Mouse (Mus musculus): ENCODE measurements around the gene Rtbdn. TPM values are rescaled to one million over a fixed set of nuclear protein-coding genes. Genes with fewer than 3 reads are reported as not detected.

Gene Rtbdn
- polyA plus RNA-seq, 1 experiment: not detected

DNA sequence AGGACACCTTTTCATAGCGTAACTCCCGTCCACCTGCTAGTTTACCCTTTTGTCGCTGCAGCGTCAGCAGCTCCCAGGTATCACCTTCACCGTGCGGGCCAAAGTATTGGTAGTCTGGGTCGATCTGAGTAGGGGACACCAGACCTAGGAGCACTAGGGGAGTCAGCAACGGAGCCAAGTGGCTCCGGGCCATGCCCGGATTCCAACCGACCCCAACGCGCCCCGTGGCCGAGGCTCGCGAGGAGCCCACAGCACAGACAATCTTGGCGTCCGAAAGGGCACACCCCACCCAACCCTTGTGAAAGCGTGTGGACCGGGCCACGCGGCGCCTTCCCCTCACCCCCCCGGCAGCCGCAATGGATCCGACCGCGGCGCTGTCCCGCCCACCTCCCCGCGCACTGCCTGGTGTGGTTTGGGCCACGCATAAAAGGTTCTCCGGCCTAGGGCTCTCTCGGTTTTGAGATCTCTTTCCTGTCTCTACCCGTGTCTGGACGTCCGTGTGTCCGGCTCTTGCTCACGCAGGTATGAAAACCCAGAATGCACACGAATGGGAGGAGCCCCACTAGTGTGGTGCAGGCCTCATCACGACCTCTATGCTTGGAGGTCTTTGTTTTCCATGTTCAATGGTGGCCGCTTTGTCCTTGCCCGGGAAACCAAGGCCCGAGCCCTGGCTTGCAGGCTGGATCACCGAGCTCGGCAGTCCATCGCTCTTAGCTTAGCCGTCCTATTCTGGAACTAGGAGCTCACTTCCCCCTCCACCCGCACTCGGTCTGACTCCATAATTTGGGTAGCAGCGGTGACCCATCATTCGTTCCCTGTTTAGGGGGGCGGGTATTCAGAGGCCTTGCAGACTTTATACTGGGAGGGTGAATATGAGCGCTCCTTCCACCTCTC lies 22.7 kb downstream of the Rtbdn start, which contains the start of the genes Gm49661, Prdx2 and Rnaseh2a:
Gene Gm49661 (minus strand): TSS at position 193 of the 894 bp plus-strand sequence.
Gene Prdx2 (plus strand): TSS at position 347 of the 894 bp plus-strand sequence.
Gene Rnaseh2a (minus strand): TSS at position 527 of the 894 bp plus-strand sequence.
- peaks cover 37% of the 10 kb centered on the region for H3K36me3 ChIP-seq (replicated peaks; ENCODE audit: low read length)
- no peaks in the 10 kb centered on the region for H3K27me3 ChIP-seq (replicated peaks)
- peak within 1 kb of the TSS; percentile 93 for H3K4me3 ChIP-seq (replicated peaks)
- H3K4me1 ChIP-seq: peaks cover 90% of the 10 kb centered on the region
- no peaks in the 10 kb centered on the region for H3K9me3 ChIP-seq
- no peak for TF ChIP-seq GATA1 (IDR thresholded peaks at IDR 0.05; ENCODE audit: borderline replicate concordance, low read length)
- TF ChIP-seq FLI1 (IDR thresholded peaks at IDR 0.05; ENCODE audit: low read length): no peak

DNA sequence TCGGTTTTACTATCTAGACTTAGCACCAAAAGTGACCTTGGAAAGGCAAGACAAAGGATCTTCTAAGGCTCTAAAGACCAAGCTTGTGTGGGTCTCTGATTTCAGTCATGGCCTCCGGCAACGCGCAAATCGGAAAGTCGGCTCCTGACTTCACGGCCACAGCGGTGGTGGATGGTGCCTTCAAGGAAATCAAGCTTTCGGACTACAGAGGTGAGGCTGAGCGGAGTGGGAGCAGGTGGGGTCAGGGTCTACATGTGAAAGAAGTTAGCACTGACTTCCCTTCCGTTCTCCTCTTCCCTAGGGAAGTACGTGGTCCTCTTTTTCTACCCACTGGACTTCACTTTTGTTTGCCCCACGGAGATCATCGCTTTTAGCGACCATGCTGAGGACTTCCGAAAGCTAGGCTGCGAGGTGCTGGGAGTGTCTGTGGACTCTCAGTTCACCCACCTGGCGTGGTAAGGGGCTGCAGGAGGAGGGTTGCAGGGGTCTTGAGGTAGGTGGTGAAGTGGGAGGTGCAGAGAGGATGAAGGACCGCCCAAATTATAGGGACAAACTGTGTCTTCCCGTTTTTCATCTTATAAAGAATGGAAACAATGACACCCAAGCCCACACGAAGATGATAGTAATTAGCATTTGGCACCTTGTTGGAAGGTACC lies 23.5 kb downstream of the Rtbdn start:
- H3K4me3 ChIP-seq (replicated peaks): peak overlapping the region; percentile 93
- TF ChIP-seq FLI1 (IDR thresholded peaks at IDR 0.05; ENCODE audit: low read length) (no peak), GATA1 (IDR thresholded peaks at IDR 0.05; ENCODE audit: borderline replicate concordance, low read length) (no peak)
- H3K4me1 ChIP-seq: peaks cover 90% of the 10 kb centered on the region
- H3K36me3 ChIP-seq (replicated peaks; ENCODE audit: low read length): peaks cover 37% of the 10 kb centered on the region
- no peaks in the 10 kb centered on the region for H3K9me3 ChIP-seq
- H3K27me3 ChIP-seq (replicated peaks): no peaks in the 10 kb centered on the region

DNA sequence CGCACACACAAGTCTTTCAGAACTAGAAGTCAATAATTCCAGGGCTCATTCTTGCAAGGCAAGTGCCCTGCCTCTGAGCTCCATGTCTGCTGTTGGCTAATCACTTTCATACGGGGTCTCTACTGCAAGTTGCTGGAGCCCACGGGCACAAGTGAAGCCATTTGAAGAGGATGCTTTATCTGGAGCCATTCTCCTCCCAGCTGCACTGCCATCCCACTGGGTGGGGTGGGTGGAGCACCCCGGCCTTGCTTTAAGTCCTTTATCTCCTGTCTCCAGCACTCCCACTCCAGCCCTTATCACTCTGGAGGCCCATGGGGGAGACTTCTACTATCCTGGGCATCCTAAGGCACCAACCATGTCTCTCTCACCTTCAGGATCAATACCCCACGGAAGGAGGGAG lies 24.1 kb downstream of the Rtbdn start:
- Histone ChIP-seq H3K36me3 (replicated peaks; ENCODE audit: low read length) (peaks cover 37% of the 10 kb centered on the region), H3K4me3 (replicated peaks) (peak overlapping the region; percentile 93), H3K9me3 (no peaks in the 10 kb centered on the region), H3K4me1 (peaks cover 89% of the 10 kb centered on the region), H3K27me3 (replicated peaks) (no peaks in the 10 kb centered on the region)
- TF ChIP-seq GATA1 (IDR thresholded peaks at IDR 0.05; ENCODE audit: borderline replicate concordance, low read length) (no peak), FLI1 (IDR thresholded peaks at IDR 0.05; ENCODE audit: low read length) (no peak)

DNA sequence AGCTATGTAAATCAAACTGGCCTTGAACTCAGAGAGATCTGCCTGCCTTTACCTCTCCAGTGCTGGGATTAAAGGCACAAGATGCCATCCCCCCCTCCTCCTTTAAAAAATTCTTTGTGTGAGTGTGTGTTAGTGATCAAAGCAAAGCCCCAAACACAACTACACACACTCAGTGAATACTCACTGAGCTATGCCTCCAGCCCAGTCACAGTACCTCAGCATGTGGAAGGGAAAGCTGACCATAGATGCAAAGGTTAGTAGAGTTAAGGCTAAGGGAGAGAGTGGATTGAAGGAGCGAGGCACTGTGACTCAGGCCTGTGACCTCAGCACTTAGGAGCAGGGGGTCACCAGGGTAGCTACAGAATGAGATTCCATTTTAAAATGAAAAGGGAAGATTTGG lies 26.3 kb downstream of the Rtbdn start:
- Histone ChIP-seq H3K4me1 (peaks cover 70% of the 10 kb centered on the region), H3K27me3 (replicated peaks) (no peaks in the 10 kb centered on the region), H3K36me3 (replicated peaks; ENCODE audit: low read length) (peaks cover 42% of the 10 kb centered on the region), H3K4me3 (replicated peaks) (no peak overlapping the region), H3K9me3 (no peaks in the 10 kb centered on the region)
- TF ChIP-seq FLI1 (IDR thresholded peaks at IDR 0.05; ENCODE audit: low read length) (no peak), GATA1 (IDR thresholded peaks at IDR 0.05; ENCODE audit: borderline replicate concordance, low read length) (no peak)

DNA sequence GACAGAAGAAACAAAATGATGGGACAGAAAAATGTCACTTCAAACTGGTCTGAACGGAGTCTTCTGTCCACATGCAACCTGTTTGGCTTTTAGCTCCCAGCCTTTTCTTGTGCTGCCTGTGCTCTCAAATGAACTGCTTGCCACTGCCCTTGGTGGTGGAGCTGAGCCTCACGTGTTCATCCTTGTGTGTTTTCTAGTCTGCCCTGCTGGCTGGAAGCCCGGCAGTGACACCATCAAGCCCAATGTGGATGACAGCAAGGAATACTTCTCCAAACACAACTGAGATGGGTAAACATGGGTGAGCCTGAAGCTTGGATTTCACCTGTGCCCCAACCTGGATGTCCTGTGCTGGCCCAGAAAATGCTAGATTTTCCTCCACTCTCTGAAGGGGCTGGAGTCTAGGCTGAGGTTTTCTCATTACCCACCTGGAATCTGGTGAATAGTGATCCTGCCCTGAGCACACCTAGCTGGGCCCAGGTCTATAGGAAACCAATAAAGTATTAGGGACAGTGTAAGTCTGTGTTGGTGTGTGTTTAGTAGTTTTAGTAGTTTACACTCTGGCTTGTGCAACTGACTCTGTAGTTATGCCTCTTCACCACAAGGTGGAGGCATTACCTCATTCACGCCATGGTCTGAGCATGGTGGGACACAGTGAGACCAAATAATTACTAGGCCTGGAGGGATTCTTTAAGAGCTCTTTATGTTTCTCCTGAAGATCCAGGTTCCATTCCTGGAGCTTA lies 27.2 kb downstream of the Rtbdn start:
- Histone ChIP-seq H3K27me3 (replicated peaks) (no peaks in the 10 kb centered on the region), H3K4me1 (peaks cover 64% of the 10 kb centered on the region)

DNA sequence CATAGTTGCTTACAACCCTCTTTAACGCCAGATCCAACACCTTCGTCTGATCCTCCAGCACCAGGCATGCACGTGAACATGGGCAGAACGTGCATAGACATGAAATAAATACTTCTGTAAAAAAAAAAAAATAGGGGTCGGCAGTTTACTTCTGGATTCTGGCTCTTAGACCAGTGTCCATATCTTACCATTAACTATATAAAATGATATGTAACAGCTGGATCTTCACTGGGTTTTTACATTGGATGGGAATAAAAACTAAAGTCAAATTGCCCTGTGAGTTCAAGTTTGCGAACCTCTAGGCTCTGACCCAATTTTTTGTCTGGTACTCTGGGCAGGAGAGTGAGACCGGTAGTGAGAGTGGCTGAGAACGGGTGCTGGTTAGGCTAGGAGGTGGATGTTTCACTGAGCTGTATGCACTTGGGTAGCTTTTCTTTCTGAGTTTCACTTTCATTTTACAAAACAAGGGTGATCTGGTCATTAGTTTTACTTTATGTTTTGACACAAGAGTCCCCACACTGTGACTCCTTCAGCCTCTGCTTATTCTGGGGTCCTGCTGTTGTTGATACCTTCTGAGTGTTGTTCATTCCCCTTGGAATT lies 27.9 kb downstream of the Rtbdn start:
- Histone ChIP-seq H3K4me1 (peaks cover 66% of the 10 kb centered on the region), H3K4me3 (replicated peaks) (peak overlapping the region; percentile 100), H3K9me3 (no peaks in the 10 kb centered on the region), H3K36me3 (replicated peaks; ENCODE audit: low read length) (peaks cover 42% of the 10 kb centered on the region), H3K27me3 (replicated peaks) (no peaks in the 10 kb centered on the region)
- TF ChIP-seq FLI1 (IDR thresholded peaks at IDR 0.05; ENCODE audit: low read length) (no peak), GATA1 (IDR thresholded peaks at IDR 0.05; ENCODE audit: borderline replicate concordance, low read length) (no peak)

More for the DNA sequence above, 27.2 kb downstream of the Rtbdn start:
- peak overlapping the region; percentile 100 for H3K4me3 ChIP-seq (replicated peaks)
- H3K9me3 ChIP-seq: no peaks in the 10 kb centered on the region
- TF ChIP-seq GATA1 (IDR thresholded peaks at IDR 0.05; ENCODE audit: borderline replicate concordance, low read length) (no peak), FLI1 (IDR thresholded peaks at IDR 0.05; ENCODE audit: low read length) (no peak)
- peaks cover 42% of the 10 kb centered on the region for H3K36me3 ChIP-seq (replicated peaks; ENCODE audit: low read length)

DNA sequence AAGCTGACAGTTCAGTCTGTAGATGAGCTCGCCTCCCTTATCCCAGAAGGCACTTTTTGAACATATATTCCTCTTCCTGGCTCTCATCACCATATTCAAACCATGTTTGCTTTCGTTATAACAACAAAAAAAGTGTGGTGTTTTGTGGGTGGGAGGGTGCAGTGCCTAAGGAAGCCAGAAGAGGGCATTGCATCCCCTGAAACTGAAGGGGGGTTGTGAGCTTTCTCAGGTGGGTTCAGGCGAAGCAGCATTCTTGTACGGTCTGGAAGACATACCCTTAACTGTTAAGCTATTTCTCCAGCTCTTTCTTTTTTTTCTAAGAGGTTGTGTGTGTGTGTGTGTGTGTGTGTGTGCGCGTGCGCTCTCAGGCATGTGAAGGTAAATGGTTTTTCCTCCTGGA lies 28.6 kb downstream of the Rtbdn start:
- Histone ChIP-seq H3K27me3 (replicated peaks) (no peaks in the 10 kb centered on the region), H3K9me3 (no peaks in the 10 kb centered on the region), H3K36me3 (replicated peaks; ENCODE audit: low read length) (peaks cover 41% of the 10 kb centered on the region), H3K4me3 (replicated peaks) (peak overlapping the region; percentile 100), H3K4me1 (peaks cover 66% of the 10 kb centered on the region)
- TF ChIP-seq GATA1 (IDR thresholded peaks at IDR 0.05; ENCODE audit: borderline replicate concordance, low read length) (no peak), FLI1 (IDR thresholded peaks at IDR 0.05; ENCODE audit: low read length) (no peak)

DNA sequence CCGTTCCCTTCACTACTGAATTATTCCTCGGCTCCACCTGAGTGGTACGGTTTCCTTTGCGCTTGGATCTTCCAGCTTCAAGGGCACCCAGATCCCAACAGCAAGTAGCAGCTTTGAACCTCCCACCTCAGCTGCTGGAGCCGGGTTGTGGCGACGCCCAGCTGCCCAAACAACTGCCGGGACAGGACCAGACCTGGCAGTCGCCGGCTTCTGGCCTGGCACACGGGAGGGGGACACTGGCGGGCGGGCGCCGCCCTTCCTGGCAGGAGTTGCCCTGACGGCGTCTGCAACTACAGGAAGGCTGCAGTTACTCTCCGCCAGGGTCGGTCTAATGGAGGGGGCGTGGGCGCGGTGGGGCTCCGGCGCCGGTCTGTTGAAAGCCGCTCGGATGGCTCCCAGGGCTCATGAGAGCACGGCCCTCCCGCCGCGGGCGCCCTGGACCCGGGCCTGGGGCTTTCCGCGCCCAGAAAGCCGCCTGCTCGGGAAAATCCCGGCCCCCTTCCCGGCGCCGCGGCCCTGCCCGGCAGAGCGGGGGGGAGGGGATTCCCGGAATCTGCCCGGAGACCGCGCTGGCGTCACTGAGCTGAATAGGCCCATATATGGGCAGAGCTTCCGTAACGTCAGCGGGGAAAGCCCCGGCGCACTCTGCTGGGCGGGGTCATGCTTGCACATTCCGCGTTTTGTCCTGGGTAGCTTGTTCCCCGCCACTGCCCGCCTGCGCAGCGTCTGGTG lies 29.4 kb downstream of the Rtbdn start:
- H3K9me3 ChIP-seq: no peaks in the 10 kb centered on the region
- TF ChIP-seq GATA1 (IDR thresholded peaks at IDR 0.05; ENCODE audit: borderline replicate concordance, low read length) (no peak), FLI1 (IDR thresholded peaks at IDR 0.05; ENCODE audit: low read length) (no peak)
- H3K4me3 ChIP-seq (replicated peaks): peak overlapping the region; percentile 100
- H3K4me1 ChIP-seq: peaks cover 66% of the 10 kb centered on the region
- no peaks in the 10 kb centered on the region for H3K27me3 ChIP-seq (replicated peaks)
- H3K36me3 ChIP-seq (replicated peaks; ENCODE audit: low read length): peaks cover 33% of the 10 kb centered on the region
